Mouse (Mus musculus) CH12F3 (cell line): ENCODE data around the gene Cdk7.
"Not testable (repeated sequence)": the region's sequence is repeated elsewhere in the genome, so short reads cannot be mapped to it uniquely, and the experiment has no call there.

Experiments
- in situ Hi-C: fragments of 300-500 bp; cut with MboI; formaldehyde crosslinking; loops from 2 replicates; pipeline ENCODE4 v1.14.3; 2020; ENCODE audit warnings: low sequenced_read_pairs

Cdk7 gene

GRCm38 (mm10) chr13:100730861-100731176 lies at the start of gene Cdk7:
Gene Cdk7, minus strand, starts transcription at chr13:100730939.
- in situ Hi-C loops, result no loop called here

GRCm38 (mm10) chr13:100777491-100777890 lies 46.8 kb upstream of the Cdk7 start:
- in situ Hi-C loops, result no loop called here

GRCm38 (mm10) chr13:100776710-100777109 lies 46.0 kb upstream of the Cdk7 start:
- in situ Hi-C loops, result no loop called here

- in situ Hi-C loops, result no loop called here
Observed at GRCm38 (mm10) chr13:100776056-100776419, 45.3 kb upstream of the Cdk7 start.

GRCm38 (mm10) chr13:100775252-100776055 lies 44.7 kb upstream of the Cdk7 start, which contains the start of gene Cenph:
Gene Cenph, minus strand, starts transcription at chr13:100775899.
- in situ Hi-C loops, result no loop called here

GRCm38 (mm10) chr13:100774704-100775103 lies 44.0 kb upstream of the Cdk7 start:
- in situ Hi-C loops, result no loop called here

- in situ Hi-C loops, result no loop called here
Observed at GRCm38 (mm10) chr13:100755329-100755728, 24.6 kb upstream of the Cdk7 start.

- in situ Hi-C loops, result no loop called here
Observed at GRCm38 (mm10) chr13:100754186-100754585, 23.4 kb upstream of the Cdk7 start.

- in situ Hi-C loops, result no loop called here
Observed at GRCm38 (mm10) chr13:100753011-100753410, 22.3 kb upstream of the Cdk7 start.

- in situ Hi-C loops, result no loop called here
Observed at GRCm38 (mm10) chr13:100752529-100752928, 21.8 kb upstream of the Cdk7 start.

GRCm38 (mm10) chr13:100751402-100751801 lies 20.7 kb upstream of the Cdk7 start:
- in situ Hi-C loops, result no loop called here

- in situ Hi-C loops, result no loop called here
Observed at GRCm38 (mm10) chr13:100750799-100751198, 20.1 kb upstream of the Cdk7 start.

- in situ Hi-C loops, result no loop called here
Observed at GRCm38 (mm10) chr13:100748638-100749037, 17.9 kb upstream of the Cdk7 start.

- in situ Hi-C loops, result no loop called here
Observed at GRCm38 (mm10) chr13:100746090-100746489, 15.4 kb upstream of the Cdk7 start.

- in situ Hi-C loops, result no loop called here
Observed at GRCm38 (mm10) chr13:100744036-100744744, 13.5 kb upstream of the Cdk7 start, which contains the start of gene Mrps36. Gene Mrps36, minus strand, starts transcription at chr13:100744659.

- in situ Hi-C loops, result no loop called here
Observed at GRCm38 (mm10) chr13:100743346-100744035, 12.8 kb upstream of the Cdk7 start.

- in situ Hi-C loops, result no loop called here
Observed at GRCm38 (mm10) chr13:100742831-100743230, 12.1 kb upstream of the Cdk7 start.

- in situ Hi-C loops, result no loop called here
Observed at GRCm38 (mm10) chr13:100732756-100733155, 2.0 kb upstream of the Cdk7 start.

- in situ Hi-C loops, result not testable (repeated sequence)
Observed at GRCm38 (mm10) chr13:100731462-100732046, 815 bp upstream of the Cdk7 start.

- in situ Hi-C loops, result no loop called here
Observed at GRCm38 (mm10) chr13:100730153-100730860, 432 bp downstream of the Cdk7 start.

GRCm38 (mm10) chr13:100728530-100728929 lies 2.2 kb downstream of the Cdk7 start:
- in situ Hi-C loops, result not testable (repeated sequence)
